Mouse (Mus musculus): ENCODE measurements around the gene Asb9. TPM values are rescaled to one million over a fixed set of nuclear protein-coding genes. Genes with fewer than 3 reads are reported as not detected.

Gene Asb9
- not detected in 2 replicates for polyA plus RNA-seq (2011; ENCODE audit: insufficient read depth, insufficient read length, low read depth, missing spikeins)

DNA sequence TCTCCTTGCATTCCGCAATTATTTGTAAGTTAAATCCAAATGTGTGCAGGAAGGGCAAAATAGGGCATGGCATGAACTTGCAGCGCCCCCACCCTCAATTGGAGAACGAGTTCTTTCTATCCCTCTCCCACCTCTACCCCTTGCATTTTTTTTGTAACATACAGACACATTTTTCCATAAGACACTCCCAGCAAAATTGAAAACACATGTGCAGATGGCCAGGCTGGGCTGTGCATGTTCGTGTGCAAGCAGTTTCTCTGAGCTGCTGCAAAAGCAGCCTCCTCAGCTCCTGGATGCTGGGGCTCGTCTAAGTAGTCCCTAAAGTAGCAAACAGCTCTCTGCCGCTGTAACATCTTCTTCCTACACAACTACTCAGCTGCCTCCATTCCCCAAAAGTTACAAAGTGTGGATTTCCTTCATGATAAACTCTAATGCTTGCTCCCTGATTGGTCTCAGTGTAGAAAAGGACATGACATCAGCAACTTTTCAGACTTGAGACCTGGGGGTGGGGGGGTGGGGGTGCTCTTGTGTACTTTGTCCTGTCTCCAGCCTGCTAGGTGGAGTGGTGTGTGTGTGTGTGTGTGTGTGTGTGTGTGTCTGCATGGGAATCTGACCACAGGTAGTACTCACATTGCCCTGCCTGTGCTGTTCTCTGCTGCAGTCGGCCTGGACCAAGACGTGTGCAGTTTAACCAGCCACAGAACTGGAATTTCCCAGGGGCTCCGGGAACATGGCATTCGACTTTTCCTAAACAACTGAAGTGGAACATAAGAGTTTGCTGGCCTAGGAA lies at the start of gene Asb9:
Gene Asb9 (plus strand): TSS at position 619 of the 790 bp plus-strand sequence.
- Histone ChIP-seq H3K4me1 (ENCODE audit: control insufficient read depth, insufficient read depth, low read length) (no peaks in the 10 kb centered on the region), H3K9ac (ENCODE audit: low read depth, poor library complexity, severe bottlenecking) (no peak within 1 kb of the TSS), H3K9me3 (replicated peaks; ENCODE audit: control insufficient read depth, insufficient read depth, low read length, poor library complexity, severe bottlenecking) (no peaks in the 10 kb centered on the region), H3K4me3 (ENCODE audit: low read depth, low read length) (no peak within 1 kb of the TSS), H3K27me3 (ENCODE audit: control insufficient read depth, insufficient read depth, low read length, poor library complexity, severe bottlenecking) (no peaks in the 10 kb centered on the region), H3K27ac (ENCODE audit: insufficient read depth, low read length) (no peak within 1 kb of the TSS), H3K36me3 (ENCODE audit: control insufficient read depth, insufficient read depth, low read length, poor library complexity, severe bottlenecking) (no peaks in the 10 kb centered on the region)
- no peak for TF ChIP-seq CTCF (IDR thresholded peaks at IDR 0.05; ENCODE audit: low read depth, low read length)
- TF ChIP-seq POLR2A (IDR thresholded peaks at IDR 0.05; ENCODE audit: insufficient read depth, low read length), result no peak
- TF ChIP-seq EP300 (IDR thresholded peaks at IDR 0.05; ENCODE audit: insufficient read depth, low read depth, low read length), result no peak

DNA sequence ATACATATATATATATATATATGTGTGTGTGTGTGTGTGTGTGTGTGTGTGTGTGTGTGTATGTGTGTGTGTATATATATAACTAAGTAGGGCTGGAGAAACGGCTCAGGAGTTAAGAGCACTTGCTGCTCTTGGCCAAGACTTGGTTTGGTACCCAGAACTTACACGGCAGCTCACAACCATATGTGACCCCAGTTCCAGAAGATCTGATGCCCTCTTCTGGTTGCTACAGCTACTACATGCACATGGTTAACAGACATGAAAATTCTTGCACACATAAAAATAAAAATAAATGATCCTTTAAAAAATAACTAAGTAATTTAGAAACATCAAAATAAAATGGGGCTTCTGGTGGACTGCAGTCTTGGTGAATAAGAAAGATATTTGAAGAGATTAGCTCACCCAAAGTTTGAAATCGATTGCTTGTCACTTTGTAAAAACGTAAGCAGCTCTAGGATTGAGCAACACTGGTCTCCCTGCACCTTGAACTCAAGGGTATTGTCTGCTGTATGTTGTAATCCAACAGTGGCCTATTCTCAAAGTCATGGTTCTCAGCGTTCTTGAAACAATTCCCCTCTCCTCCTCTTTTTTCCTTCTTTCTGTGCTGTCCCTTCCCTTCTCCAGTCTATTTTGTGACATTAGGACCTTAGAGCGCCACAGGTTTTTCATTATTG lies 46.8 kb upstream of the Asb9 start:
- no peaks in the 10 kb centered on the region for H3K27me3 ChIP-seq (ENCODE audit: control insufficient read depth, insufficient read depth, low read length, poor library complexity, severe bottlenecking)
- H3K4me1 ChIP-seq (ENCODE audit: control insufficient read depth, insufficient read depth, low read length), result no peaks in the 10 kb centered on the region
- H3K9me3 ChIP-seq (replicated peaks; ENCODE audit: control insufficient read depth, insufficient read depth, low read length, poor library complexity, severe bottlenecking), result no peaks in the 10 kb centered on the region
- TF ChIP-seq POLR2A (IDR thresholded peaks at IDR 0.05; ENCODE audit: insufficient read depth, low read length), result no peak
- no peak for TF ChIP-seq EP300 (IDR thresholded peaks at IDR 0.05; ENCODE audit: insufficient read depth, low read depth, low read length)
- TF ChIP-seq CTCF (IDR thresholded peaks at IDR 0.05; ENCODE audit: low read depth, low read length), result peak; percentile 2
- no peak overlapping the region for H3K27ac ChIP-seq (ENCODE audit: insufficient read depth, low read length)
- H3K4me3 ChIP-seq (ENCODE audit: low read depth, low read length), result no peak overlapping the region
- no peak overlapping the region for H3K9ac ChIP-seq (ENCODE audit: low read depth, poor library complexity, severe bottlenecking)
- H3K36me3 ChIP-seq (ENCODE audit: control insufficient read depth, insufficient read depth, low read length, poor library complexity, severe bottlenecking), result no peaks in the 10 kb centered on the region

GRCm38 (mm10) chrX:164502258-164502657 lies 3.9 kb upstream of the Asb9 start:
- no peaks in the 10 kb centered on the region for H3K9me3 ChIP-seq (replicated peaks; ENCODE audit: control insufficient read depth, insufficient read depth, low read length, poor library complexity, severe bottlenecking)
- H3K27me3 ChIP-seq (ENCODE audit: control insufficient read depth, insufficient read depth, low read length, poor library complexity, severe bottlenecking), result no peaks in the 10 kb centered on the region
- H3K4me3 ChIP-seq (ENCODE audit: low read depth, low read length), result no peak overlapping the region
- H3K36me3 ChIP-seq (ENCODE audit: control insufficient read depth, insufficient read depth, low read length, poor library complexity, severe bottlenecking), result no peaks in the 10 kb centered on the region
- H3K4me1 ChIP-seq (ENCODE audit: control insufficient read depth, insufficient read depth, low read length), result no peaks in the 10 kb centered on the region
- TF ChIP-seq EP300 (IDR thresholded peaks at IDR 0.05; ENCODE audit: insufficient read depth, low read depth, low read length) (no peak), POLR2A (IDR thresholded peaks at IDR 0.05; ENCODE audit: insufficient read depth, low read length) (no peak), CTCF (IDR thresholded peaks at IDR 0.05; ENCODE audit: low read depth, low read length) (no peak)
- no peak overlapping the region for H3K27ac ChIP-seq (ENCODE audit: insufficient read depth, low read length)
- no peak overlapping the region for H3K9ac ChIP-seq (ENCODE audit: low read depth, poor library complexity, severe bottlenecking)

DNA sequence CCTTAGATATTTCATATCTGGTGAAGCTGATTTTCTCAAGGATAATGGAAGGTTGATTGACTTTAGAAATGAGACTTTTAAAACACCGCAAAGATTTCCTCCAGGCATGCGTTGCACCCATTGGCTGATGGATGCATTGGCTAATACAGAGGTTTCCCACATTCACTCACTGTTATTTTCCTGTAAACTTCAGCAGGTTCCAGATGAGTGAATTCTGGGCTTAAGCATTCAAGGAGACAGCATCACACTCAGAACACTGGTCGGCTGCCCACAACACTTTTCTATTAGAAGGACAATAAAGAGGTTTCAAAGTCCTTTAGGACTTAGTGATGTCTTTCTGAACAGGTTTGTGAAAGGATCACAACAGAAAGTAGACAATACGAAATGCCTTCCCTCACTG lies 941 bp downstream of the Asb9 start:
- H3K9ac ChIP-seq (ENCODE audit: low read depth, poor library complexity, severe bottlenecking), result no peak overlapping the region
- H3K4me3 ChIP-seq (ENCODE audit: low read depth, low read length), result no peak overlapping the region
- H3K36me3 ChIP-seq (ENCODE audit: control insufficient read depth, insufficient read depth, low read length, poor library complexity, severe bottlenecking), result no peaks in the 10 kb centered on the region
- no peaks in the 10 kb centered on the region for H3K27me3 ChIP-seq (ENCODE audit: control insufficient read depth, insufficient read depth, low read length, poor library complexity, severe bottlenecking)
- H3K27ac ChIP-seq (ENCODE audit: insufficient read depth, low read length), result no peak overlapping the region
- TF ChIP-seq POLR2A (IDR thresholded peaks at IDR 0.05; ENCODE audit: insufficient read depth, low read length), result no peak
- TF ChIP-seq CTCF (IDR thresholded peaks at IDR 0.05; ENCODE audit: low read depth, low read length), result no peak
- no peak for TF ChIP-seq EP300 (IDR thresholded peaks at IDR 0.05; ENCODE audit: insufficient read depth, low read depth, low read length)
- no peaks in the 10 kb centered on the region for H3K4me1 ChIP-seq (ENCODE audit: control insufficient read depth, insufficient read depth, low read length)
- H3K9me3 ChIP-seq (replicated peaks; ENCODE audit: control insufficient read depth, insufficient read depth, low read length, poor library complexity, severe bottlenecking), result no peaks in the 10 kb centered on the region

- Histone ChIP-seq H3K36me3 (ENCODE audit: control insufficient read depth, insufficient read depth, low read length, poor library complexity, severe bottlenecking) (no peaks in the 10 kb centered on the region), H3K4me1 (ENCODE audit: control insufficient read depth, insufficient read depth, low read length) (no peaks in the 10 kb centered on the region), H3K9me3 (replicated peaks; ENCODE audit: control insufficient read depth, insufficient read depth, low read length, poor library complexity, severe bottlenecking) (no peaks in the 10 kb centered on the region), H3K4me3 (ENCODE audit: low read depth, low read length) (no peak overlapping the region), H3K9ac (ENCODE audit: low read depth, poor library complexity, severe bottlenecking) (no peak overlapping the region), H3K27ac (ENCODE audit: insufficient read depth, low read length) (no peak overlapping the region), H3K27me3 (ENCODE audit: control insufficient read depth, insufficient read depth, low read length, poor library complexity, severe bottlenecking) (no peaks in the 10 kb centered on the region)
- TF ChIP-seq EP300 (IDR thresholded peaks at IDR 0.05; ENCODE audit: insufficient read depth, low read depth, low read length) (no peak), POLR2A (IDR thresholded peaks at IDR 0.05; ENCODE audit: insufficient read depth, low read length) (no peak), CTCF (IDR thresholded peaks at IDR 0.05; ENCODE audit: low read depth, low read length) (no peak)
Observed at GRCm38 (mm10) chrX:164508728-164509127, 2.6 kb downstream of the Asb9 start.

DNA sequence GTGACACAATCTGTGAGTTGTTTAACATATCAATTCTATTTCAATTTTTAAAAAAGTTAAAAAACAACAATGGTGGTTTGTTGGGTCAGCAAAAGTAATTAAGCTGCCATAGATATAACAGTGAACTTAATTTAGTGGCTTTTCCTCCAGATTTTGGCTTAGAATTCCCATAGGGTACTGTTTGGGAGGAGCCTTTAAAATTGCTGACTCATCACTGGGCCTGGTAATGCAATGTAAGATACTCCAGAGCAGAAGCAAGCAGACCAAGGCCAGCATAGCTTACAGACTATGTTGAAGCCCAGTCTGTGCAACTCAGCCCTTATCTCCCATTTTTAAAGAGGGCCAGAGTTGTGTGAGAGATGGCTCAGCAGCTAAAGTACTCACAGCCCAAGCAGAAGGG lies 16.0 kb downstream of the Asb9 start:
- H3K4me3 ChIP-seq (ENCODE audit: low read depth, low read length), result no peak overlapping the region
- no peaks in the 10 kb centered on the region for H3K27me3 ChIP-seq (ENCODE audit: control insufficient read depth, insufficient read depth, low read length, poor library complexity, severe bottlenecking)

More for the DNA sequence above, 16.0 kb downstream of the Asb9 start:
- Histone ChIP-seq H3K27ac (ENCODE audit: insufficient read depth, low read length) (no peak overlapping the region), H3K36me3 (ENCODE audit: control insufficient read depth, insufficient read depth, low read length, poor library complexity, severe bottlenecking) (no peaks in the 10 kb centered on the region), H3K9ac (ENCODE audit: low read depth, poor library complexity, severe bottlenecking) (no peak overlapping the region), H3K4me1 (ENCODE audit: control insufficient read depth, insufficient read depth, low read length) (no peaks in the 10 kb centered on the region), H3K9me3 (replicated peaks; ENCODE audit: control insufficient read depth, insufficient read depth, low read length, poor library complexity, severe bottlenecking) (no peaks in the 10 kb centered on the region)
- TF ChIP-seq CTCF (IDR thresholded peaks at IDR 0.05; ENCODE audit: low read depth, low read length), result no peak

Measured in ES-Bruce4 (cell line).